Mouse (Mus musculus) liver, adult 2 months (tissue): ENCODE data around the gene Prm2.

ENCODE experiments used
- CTCF ChIP-seq: fragments of 200-500 bp; IDR thresholded peaks from 2 replicates; pipeline ENCODE4 v1.5.1; 2011; ENCODE audit warnings: low read depth, low read length, control low read depth
- POLR2A ChIP-seq: fragments of 200-500 bp; IDR thresholded peaks from 2 replicates; pipeline ENCODE4 v1.6.1; 2011; ENCODE audit warnings: low read length, control low read depth; ENCODE audit not compliant: insufficient read depth; ENCODE audit errors: extremely low read depth

- TF ChIP-seq CTCF, result no peak
- no peak for TF ChIP-seq POLR2A
Observed at GRCm38 (mm10) chr16:10805789-10806527, 10.0 kb upstream of the Prm2 start, which contains the start of gene Prm1.
